Mouse (Mus musculus) kidney, embryonic 16.5 days (tissue): ENCODE results near the gene A930004D18Rik. TPM values are rescaled to one million over a fixed set of nuclear protein-coding genes. Genes with fewer than 3 reads are reported as not detected.
"Not testable (repeated sequence)": the region's sequence is repeated elsewhere in the genome, so short reads cannot be mapped to it uniquely, and the experiment has no call there.

Experiments used
- ATAC-seq: fragments of 200-750 bp; cut with Nextera tagmentation; 2 replicates; pipeline ENCODE4 v1.8.0; 2017; ENCODE audit warnings: moderate TSS enrichment; ENCODE audit not compliant: low FRiP score, low TSS enrichment
- H3K27ac ChIP-seq: fragments of 300-500 bp; sonication (generic); 2 replicates; pipeline ENCODE4 v1.5.1; 2014; ENCODE audit warnings: low read length
- H3K27me3 ChIP-seq: fragments of 300-500 bp; sonication (generic); 2 replicates; pipeline ENCODE4 v1.6.1; 2014; ENCODE audit warnings: low read length, control low read depth, mixed read lengths; ENCODE audit not compliant: insufficient read depth
- H3K36me3 ChIP-seq: fragments of 300-500 bp; sonication (generic); 2 replicates; pipeline ENCODE4 v1.6.1; 2014; ENCODE audit warnings: low read length, control low read depth, mixed read lengths; ENCODE audit not compliant: insufficient read depth
- H3K4me1 ChIP-seq: fragments of 300-500 bp; sonication (generic); 2 replicates; pipeline ENCODE4 v1.6.1; 2014; ENCODE audit warnings: low read length, control low read depth, mixed read lengths; ENCODE audit not compliant: insufficient read depth
- H3K4me2 ChIP-seq: fragments of 300-500 bp; sonication (generic); replicated peaks from 2 replicates; pipeline ENCODE4 v1.6.1; 2014; ENCODE audit warnings: low read depth, low read length
- H3K4me3 ChIP-seq: fragments of 300-500 bp; sonication (generic); 2 replicates; pipeline ENCODE4 v1.5.1; 2014; ENCODE audit warnings: mild to moderate bottlenecking, low read length
- H3K9ac ChIP-seq: fragments of 300-500 bp; sonication (generic); replicated peaks from 2 replicates; pipeline ENCODE4 v1.6.1; 2014; ENCODE audit warnings: low read length
- H3K9me3 ChIP-seq: fragments of 300-500 bp; sonication (generic); 2 replicates; pipeline ENCODE4 v1.6.1; 2016; ENCODE audit warnings: low read length, control low read depth
- WGBS: fragments of 180-500 bp; shearing (Covaris S2); extraction: QIAGEN DNeasy Blood & Tissue Kit; methylation state at CpG from one replicate; pipeline ENCODE4 v1.1.7; 2014; 5-methylcytosine and 5-hydroxymethylcytosine counted together
- microRNA-seq: library from miRNA; unstranded; fragments of <30 nt; microRNA quantifications from one replicate; pipeline ENCODE4, GENCODE M21; 2016
- polyA plus RNA-seq: library from polyadenylated mRNA; unstranded; fragments of >200 nt; fragmentation: Nextera tagmentation; extraction: Ambion mirVana; gene quantifications from 2 replicates; pipeline ENCODE4 v1.2.1, GENCODE M21; 2015

A930004D18Rik gene
- polyA plus RNA-seq, 1 experiment from 2014 or later, result 14.1 TPM

DNA sequence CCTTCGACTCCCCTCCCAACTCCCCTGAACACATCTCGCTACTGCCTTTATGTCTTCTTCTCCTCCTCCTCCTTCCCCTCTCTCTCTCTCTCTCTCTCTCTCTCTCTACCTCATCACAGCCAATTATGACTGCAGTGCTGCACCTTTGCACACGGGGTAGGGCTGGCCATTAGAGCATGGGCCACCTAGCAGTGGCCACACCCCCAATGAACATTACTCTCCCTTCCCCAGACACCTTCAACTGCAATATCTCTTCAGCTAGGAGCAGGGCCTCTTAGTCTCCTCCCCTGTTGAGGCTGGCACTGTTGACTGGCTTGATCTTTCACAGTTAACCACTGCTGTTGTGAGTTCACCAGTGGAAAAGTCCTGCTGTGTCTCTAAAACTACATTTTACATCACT, 50.8 kb downstream of the A930004D18Rik start:
- Histone ChIP-seq H3K36me3 (no peaks in the 10 kb centered on the region), H3K9ac (no peak overlapping the region), H3K4me3 (no peak overlapping the region), H3K27me3 (no peaks in the 10 kb centered on the region), H3K4me1 (no peaks in the 10 kb centered on the region), H3K27ac (no peak overlapping the region), H3K9me3 (no peaks in the 10 kb centered on the region), H3K4me2 (no peak overlapping the region)
- WGBS, result 66% methylated on average over 3 of the region's 3 CpGs
- ATAC-seq, result peak; percentile 69

- 86% methylated on average over 3 of the region's 3 CpGs for WGBS
- no peak for ATAC-seq
- H3K4me1 ChIP-seq, result no peaks in the 10 kb centered on the region
- H3K9me3 ChIP-seq, result no peaks in the 10 kb centered on the region
- no peak overlapping the region for H3K4me3 ChIP-seq
- no peaks in the 10 kb centered on the region for H3K27me3 ChIP-seq
- H3K9ac ChIP-seq, result no peak overlapping the region
- H3K4me2 ChIP-seq, result no peak overlapping the region
- no peaks in the 10 kb centered on the region for H3K36me3 ChIP-seq
- H3K27ac ChIP-seq, result no peak overlapping the region
Observed at GRCm38 (mm10) chr2:17984774-17985173, 52.8 kb downstream of the A930004D18Rik start.

- no peaks in the 10 kb centered on the region for H3K4me1 ChIP-seq
- 81% methylated on average over 1 of the region's 1 CpGs for WGBS
Observed at GRCm38 (mm10) chr2:17982747-17983146, 54.8 kb downstream of the A930004D18Rik start.

GRCm38 (mm10) chr2:17978706-17979105, 58.8 kb downstream of the A930004D18Rik start:
- no peaks in the 10 kb centered on the region for H3K27me3 ChIP-seq
- WGBS, result 93% methylated on average over 6 of the region's 6 CpGs
- no peak for ATAC-seq
- no peak overlapping the region for H3K27ac ChIP-seq
- no peak overlapping the region for H3K9ac ChIP-seq
- no peaks in the 10 kb centered on the region for H3K36me3 ChIP-seq
- H3K9me3 ChIP-seq, result no peaks in the 10 kb centered on the region
- H3K4me3 ChIP-seq, result no peak overlapping the region
- peaks cover 12% of the 10 kb centered on the region for H3K4me1 ChIP-seq
- no peak overlapping the region for H3K4me2 ChIP-seq

More at GRCm38 (mm10) chr2:17982747-17983146, 54.8 kb downstream of the A930004D18Rik start:
- Histone ChIP-seq H3K9ac (no peak overlapping the region), H3K27ac (no peak overlapping the region), H3K27me3 (no peaks in the 10 kb centered on the region), H3K9me3 (no peaks in the 10 kb centered on the region), H3K4me3 (no peak overlapping the region), H3K4me2 (no peak overlapping the region), H3K36me3 (no peaks in the 10 kb centered on the region)
- no peak for ATAC-seq

DNA sequence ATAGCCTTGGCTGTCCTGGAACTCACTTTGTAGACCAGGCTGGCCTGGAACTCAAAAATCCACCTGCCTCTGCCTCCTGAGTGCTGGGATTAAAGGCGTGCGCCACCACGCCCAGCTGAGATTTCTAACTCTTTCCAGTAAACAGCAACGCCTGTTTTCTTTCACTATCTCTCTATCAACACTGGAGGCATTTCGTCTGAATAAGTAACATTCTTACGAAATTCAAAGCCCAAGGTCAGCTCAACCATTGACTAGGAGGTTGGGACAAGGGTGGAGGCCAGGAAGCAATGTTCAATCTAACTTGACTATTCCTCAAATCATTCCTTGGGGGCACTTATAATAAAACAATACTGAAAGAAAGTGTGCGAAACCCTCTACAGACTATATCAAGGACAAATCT, 59.3 kb downstream of the A930004D18Rik start:
- H3K36me3 ChIP-seq, H3K27me3 ChIP-seq, H3K4me2 ChIP-seq, H3K9ac ChIP-seq, H3K4me3 ChIP-seq, H3K27ac ChIP-seq, ATAC-seq, H3K9me3 ChIP-seq: not testable (repeated sequence)
- WGBS, result 92% methylated on average over 7 of the region's 7 CpGs
- H3K4me1 ChIP-seq, result peaks cover 14% of the 10 kb centered on the region

- not testable (repeated sequence) for H3K27me3 ChIP-seq, H3K4me2 ChIP-seq, H3K36me3 ChIP-seq, H3K27ac ChIP-seq, H3K4me3 ChIP-seq, H3K9me3 ChIP-seq, ATAC-seq, H3K9ac ChIP-seq
- H3K4me1 ChIP-seq, result peaks cover 14% of the 10 kb centered on the region
Observed at GRCm38 (mm10) chr2:17977645-17978044, 59.9 kb downstream of the A930004D18Rik start.

DNA sequence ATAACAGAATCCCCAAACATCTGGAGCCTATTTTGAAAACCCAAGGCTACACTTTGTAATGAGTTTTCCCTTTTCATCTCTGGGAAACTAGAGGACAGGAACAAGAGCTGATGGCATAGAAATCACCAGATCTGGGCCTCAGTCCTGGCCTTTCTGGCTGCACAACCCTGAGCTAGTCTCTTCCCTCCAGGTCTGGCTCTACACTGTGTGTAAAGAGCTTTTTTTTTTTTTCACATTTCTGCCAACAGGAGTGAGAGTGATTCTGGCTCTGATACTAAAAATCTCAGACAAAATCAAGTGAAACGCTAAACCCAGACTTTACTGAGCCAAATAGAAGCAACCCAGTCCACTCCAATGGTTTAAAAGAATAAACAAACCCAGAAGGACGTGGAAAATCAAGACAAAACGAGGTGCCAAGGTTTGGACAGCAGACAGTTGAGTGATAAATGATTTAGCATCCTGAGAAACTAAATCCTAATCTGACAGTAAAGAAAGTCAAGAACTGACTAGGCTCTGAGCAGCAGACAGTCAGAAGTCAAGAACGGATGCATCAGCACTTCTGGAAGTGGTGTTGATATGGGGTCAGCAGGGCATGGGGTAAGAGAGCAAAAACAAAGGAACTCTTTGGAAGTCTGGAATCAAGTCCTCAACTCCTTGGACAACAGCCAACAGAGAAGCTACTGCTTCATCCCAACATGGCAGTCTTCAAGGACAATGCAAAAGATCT, 61.8 kb downstream of the A930004D18Rik start:
- Histone ChIP-seq H3K36me3 (no peaks in the 10 kb centered on the region), H3K9me3 (no peaks in the 10 kb centered on the region), H3K27ac (no peak overlapping the region), H3K4me3 (no peak overlapping the region), H3K27me3 (no peaks in the 10 kb centered on the region), H3K4me1 (peaks cover 14% of the 10 kb centered on the region), H3K4me2 (no peak overlapping the region), H3K9ac (no peak overlapping the region)
- ATAC-seq, result no peak
- 36% methylated on average over 4 of the region's 4 CpGs for WGBS

Small RNA genes within 50 kb of the gene (microRNA-seq; reads per million reads assigned to microRNA genes)
- 6.0 reads per million, percentile 24 among the genes with 10 or more reads in this experiment for gene Mir7655

Other genes starting within 250 kb of the A930004D18Rik start
- gene H2al2a, start 40.8 kb downstream of the A930004D18Rik start, polyA plus RNA-seq, result not detected in 2 replicates
- 8.8 and 9.2 TPM in 2 replicates for gene Skida1, start 11.3 kb upstream of the A930004D18Rik start, polyA plus RNA-seq
- gene Mllt10, start 17.5 kb upstream of the A930004D18Rik start, polyA plus RNA-seq, result 63.4 and 73.6 TPM in 2 replicates